Mouse (Mus musculus) right cerebral cortex, postnatal 25 days (tissue): Measurements from ENCODE around the gene Ehd2.
"Not testable (repeated sequence)": the region's sequence is repeated elsewhere in the genome, so short reads cannot be mapped to it uniquely, and the experiment has no call there.

Experiments used
- DNase-seq: peaks from one replicate; pipeline ENCODE4 v3.0.0; 2022

Gene Ehd2

GRCm38 (mm10) chr7:15945211-15945610 lies 22.2 kb downstream of the Ehd2 start:
- no peak for DNase-seq

GRCm38 (mm10) chr7:15944311-15944710 lies 23.1 kb downstream of the Ehd2 start:
- no peak for DNase-seq

GRCm38 (mm10) chr7:15938621-15939020 lies 28.7 kb downstream of the Ehd2 start:
- DNase-seq = no peak

- no peak for DNase-seq
Measured at GRCm38 (mm10) chr7:15937491-15937890, 29.9 kb downstream of the Ehd2 start.

- DNase-seq = peak; percentile 57
Measured at GRCm38 (mm10) chr7:15933437-15934359, 33.7 kb downstream of the Ehd2 start.

- no peak for DNase-seq
Measured at GRCm38 (mm10) chr7:15931635-15932034, 35.7 kb downstream of the Ehd2 start.

GRCm38 (mm10) chr7:15930543-15930942 lies 36.8 kb downstream of the Ehd2 start:
- no peak for DNase-seq

GRCm38 (mm10) chr7:15929910-15930309 lies 37.5 kb downstream of the Ehd2 start:
- no peak for DNase-seq

GRCm38 (mm10) chr7:15922220-15922773 lies 45.1 kb downstream of the Ehd2 start, which contains the start of gene Selenow:
Selenow (minus strand) TSS chr7:15922402.
- peak; percentile 90 for DNase-seq

- peak; percentile 29 for DNase-seq
Measured at GRCm38 (mm10) chr7:15921796-15922195, 45.6 kb downstream of the Ehd2 start.

- no peak for DNase-seq
Measured at GRCm38 (mm10) chr7:15920645-15921190, 46.6 kb downstream of the Ehd2 start.

- no peak for DNase-seq
Measured at GRCm38 (mm10) chr7:15919947-15920346, 47.4 kb downstream of the Ehd2 start.

- DNase-seq = no peak
Measured at GRCm38 (mm10) chr7:15918371-15918770, 49.0 kb downstream of the Ehd2 start.

- no peak for DNase-seq
Measured at GRCm38 (mm10) chr7:15916996-15917395, 50.4 kb downstream of the Ehd2 start.

GRCm38 (mm10) chr7:15916134-15916723 lies 51.1 kb downstream of the Ehd2 start:
- no peak for DNase-seq

GRCm38 (mm10) chr7:15915695-15916094 lies 51.7 kb downstream of the Ehd2 start:
- not testable (repeated sequence) for DNase-seq

- no peak for DNase-seq
Measured at GRCm38 (mm10) chr7:15914751-15915150, 52.6 kb downstream of the Ehd2 start.

GRCm38 (mm10) chr7:15914252-15914651 lies 53.1 kb downstream of the Ehd2 start:
- DNase-seq = no peak

- DNase-seq = peak; percentile 54
Measured at GRCm38 (mm10) chr7:15912183-15912582, 55.2 kb downstream of the Ehd2 start.

- no peak for DNase-seq
Measured at GRCm38 (mm10) chr7:15910521-15910920, 56.8 kb downstream of the Ehd2 start.

GRCm38 (mm10) chr7:15907971-15908590 lies 59.3 kb downstream of the Ehd2 start:
- DNase-seq = no peak

GRCm38 (mm10) chr7:15906602-15907001 lies 60.8 kb downstream of the Ehd2 start:
- DNase-seq = no peak

GRCm38 (mm10) chr7:15905861-15906260 lies 61.5 kb downstream of the Ehd2 start:
- no peak for DNase-seq
